Mouse (Mus musculus) C2C12 (cell line): Measurements from ENCODE around the gene Bmpr1a. TPM values are rescaled to one million over a fixed set of nuclear protein-coding genes. Genes with fewer than 3 reads are reported as not detected.
A peak's percentile ranks its signal among the peaks of the same experiment; 100 is the strongest.

Experiments used
- H3K27me3 ChIP-seq: one replicate; pipeline ENCODE4 v1.6.1; 2011; ENCODE audit not compliant: control insufficient read depth, insufficient read depth, insufficient read length
- H3K36me3 ChIP-seq: one replicate; pipeline ENCODE4 v1.6.1; 2011; ENCODE audit not compliant: control insufficient read depth, insufficient read depth
- H3K4me3 ChIP-seq: one replicate; pipeline ENCODE4 v1.5.1; 2011; ENCODE audit warnings: mild to moderate bottlenecking, control low read depth; ENCODE audit not compliant: poor library complexity, insufficient read depth, severe bottlenecking
- H3K79me2 ChIP-seq: one replicate; pipeline ENCODE4 v1.6.1; 2011; ENCODE audit not compliant: control insufficient read depth, insufficient read depth
- H3K79me3 ChIP-seq: one replicate; pipeline ENCODE4 v1.6.1; 2011; ENCODE audit warnings: low read depth, control low read depth
- H3ac ChIP-seq: one replicate; pipeline ENCODE3; 2011; ENCODE audit warnings: low read depth; ENCODE audit not compliant: control insufficient read depth, insufficient read length
- CEBPB ChIP-seq: IDR thresholded peaks from one replicate; pipeline ENCODE4 v1.6.1; 2011; ENCODE audit warnings: low read depth, mild to moderate bottlenecking, control low read depth, moderate library complexity
- CTCF ChIP-seq: IDR thresholded peaks from one replicate; pipeline ENCODE4 v1.5.1; 2011; ENCODE audit not compliant: control insufficient read depth, insufficient read depth, insufficient read length
- FOSL1 ChIP-seq: IDR thresholded peaks from one replicate; pipeline ENCODE4 v1.8.0; 2011; ENCODE audit warnings: mild to moderate bottlenecking, low read length; ENCODE audit not compliant: poor library complexity, insufficient read depth, severe bottlenecking
- MAX ChIP-seq: IDR thresholded peaks from one replicate; pipeline ENCODE4 v1.6.1; 2011; ENCODE audit warnings: mild to moderate bottlenecking, control low read depth
- MYOD1 ChIP-seq: IDR thresholded peaks from one replicate; pipeline ENCODE4 v1.6.1; 2011; ENCODE audit warnings: low read depth; ENCODE audit not compliant: control insufficient read depth, insufficient read length
- MYOG ChIP-seq: IDR thresholded peaks from one replicate; pipeline ENCODE4 v1.6.1; 2011; ENCODE audit not compliant: control insufficient read depth, insufficient read length; ENCODE audit errors: extremely low read depth
- USF1 ChIP-seq: IDR thresholded peaks from one replicate; pipeline ENCODE4 v1.6.1; 2011; ENCODE audit warnings: low read depth, mild to moderate bottlenecking, control low read depth, moderate library complexity
- polyA plus RNA-seq: library from polyadenylated mRNA; unstranded; fragments of >200 nt; fragmentation: generic; extraction: Trizol; gene quantifications from one replicate; pipeline ENCODE4 v1.2.1, GENCODE M21; 2012; ENCODE audit warnings: missing spikeins

Gene Bmpr1a
- polyA plus RNA-seq, 1 experiment, result 8.9 TPM

- Histone ChIP-seq H3K36me3 (peaks cover 78% of the 10 kb centered on the region), H3K79me3 (no peaks in the 10 kb centered on the region), H3ac (no peak overlapping the region), H3K27me3 (no peaks in the 10 kb centered on the region), H3K4me3 (no peak overlapping the region), H3K79me2 (no peaks in the 10 kb centered on the region)
- TF ChIP-seq MYOD1 (no peak), MYOG (no peak), USF1 (no peak), CTCF (no peak), MAX (no peak), CEBPB (no peak), FOSL1 (no peak)
Observed at GRCm38 (mm10) chr14:34410716-34411115, 92.4 kb downstream of the Bmpr1a start.

- H3ac ChIP-seq, result no peak overlapping the region
- H3K4me3 ChIP-seq, result no peak overlapping the region
- TF ChIP-seq MYOD1, result no peak
- no peak for TF ChIP-seq CEBPB
- no peak for TF ChIP-seq CTCF
- no peak for TF ChIP-seq MAX
- H3K79me3 ChIP-seq, result no peaks in the 10 kb centered on the region
- H3K27me3 ChIP-seq, result no peaks in the 10 kb centered on the region
- H3K79me2 ChIP-seq, result no peaks in the 10 kb centered on the region
- peaks cover 30% of the 10 kb centered on the region for H3K36me3 ChIP-seq
Observed at GRCm38 (mm10) chr14:34403424-34403823, 99.7 kb downstream of the Bmpr1a start.

GRCm38 (mm10) chr14:34402871-34403270 is 100.3 kb downstream of the Bmpr1a start:
- Histone ChIP-seq H3K36me3 (peaks cover 27% of the 10 kb centered on the region), H3K27me3 (no peaks in the 10 kb centered on the region), H3K4me3 (no peak overlapping the region), H3ac (no peak overlapping the region), H3K79me2 (no peaks in the 10 kb centered on the region), H3K79me3 (no peaks in the 10 kb centered on the region)
- TF ChIP-seq CEBPB (no peak), FOSL1 (no peak), MYOG (no peak), MAX (no peak), USF1 (no peak), MYOD1 (no peak), CTCF (no peak)

GRCm38 (mm10) chr14:34401135-34401534 is 102.0 kb downstream of the Bmpr1a start:
- peaks cover 10% of the 10 kb centered on the region for H3K36me3 ChIP-seq
- H3K27me3 ChIP-seq, result no peaks in the 10 kb centered on the region
- H3K4me3 ChIP-seq, result no peak overlapping the region
- no peaks in the 10 kb centered on the region for H3K79me3 ChIP-seq
- no peak overlapping the region for H3ac ChIP-seq
- TF ChIP-seq MYOG (no peak), CTCF (peak; percentile 93)
- no peaks in the 10 kb centered on the region for H3K79me2 ChIP-seq

- Histone ChIP-seq H3K36me3 (peaks cover 6% of the 10 kb centered on the region), H3K79me2 (no peaks in the 10 kb centered on the region), H3K27me3 (no peaks in the 10 kb centered on the region), H3ac (no peak overlapping the region), H3K4me3 (no peak overlapping the region), H3K79me3 (no peaks in the 10 kb centered on the region)
- TF ChIP-seq MAX (no peak), FOSL1 (no peak), MYOG (no peak), CTCF (no peak), CEBPB (no peak), USF1 (no peak), MYOD1 (no peak)
Observed at GRCm38 (mm10) chr14:34400021-34400420, 103.1 kb downstream of the Bmpr1a start.

- Histone ChIP-seq H3K36me3 (peaks cover under 1% of the 10 kb centered on the region), H3K4me3 (no peak overlapping the region), H3ac (no peak overlapping the region), H3K79me2 (no peaks in the 10 kb centered on the region), H3K79me3 (no peaks in the 10 kb centered on the region), H3K27me3 (no peaks in the 10 kb centered on the region)
- TF ChIP-seq USF1 (no peak), CTCF (no peak), MAX (no peak), MYOD1 (no peak)
Observed at GRCm38 (mm10) chr14:34399301-34399700, 103.8 kb downstream of the Bmpr1a start.

- Histone ChIP-seq H3K79me3 (no peaks in the 10 kb centered on the region), H3K79me2 (no peaks in the 10 kb centered on the region), H3K27me3 (no peaks in the 10 kb centered on the region), H3K36me3 (no peaks in the 10 kb centered on the region), H3ac (no peak overlapping the region), H3K4me3 (no peak overlapping the region)
- TF ChIP-seq USF1, result no peak
- TF ChIP-seq MYOG, result no peak
- no peak for TF ChIP-seq CEBPB
- TF ChIP-seq MYOD1, result no peak
- TF ChIP-seq CTCF, result no peak
- no peak for TF ChIP-seq FOSL1
- TF ChIP-seq MAX, result no peak
Observed at GRCm38 (mm10) chr14:34398901-34399300, 104.2 kb downstream of the Bmpr1a start.
